Mouse (Mus musculus): ENCODE results near the gene Gm20503. TPM values are rescaled to one million over a fixed set of nuclear protein-coding genes. Genes with fewer than 3 reads are reported as not detected.

The Gm20503 gene
- polyA plus RNA-seq, 1 experiment from 2014 or later: 11.4 TPM

GRCm38 (mm10) chr4:59009186-59009585, 6.2 kb downstream of the Gm20503 start:
- Histone ChIP-seq H3K4me3 (replicated peaks) (no peak overlapping the region), H3K9me3 (no peaks in the 10 kb centered on the region), H3K27ac (no peak overlapping the region), H3K4me2 (replicated peaks) (no peak overlapping the region), H3K9ac (no peak overlapping the region), H3K36me3 (no peaks in the 10 kb centered on the region), H3K27me3 (replicated peaks) (no peaks in the 10 kb centered on the region), H3K4me1 (replicated peaks) (peaks cover 9% of the 10 kb centered on the region; the same call in 1 of the 2 replicates)
- no peak for ATAC-seq
- WGBS: 92% methylated on average over 7 of the region's 7 CpGs

- H3K4me3 ChIP-seq (replicated peaks): no peak overlapping the region
- H3K4me2 ChIP-seq (replicated peaks): no peak overlapping the region
- ATAC-seq: no peak
- no peak overlapping the region for H3K9ac ChIP-seq
- H3K4me1 ChIP-seq (replicated peaks): peaks cover 4% of the 10 kb centered on the region; the same call in 1 of the 2 replicates
- 76% methylated on average over 4 of the region's 4 CpGs for WGBS
- H3K9me3 ChIP-seq: no peaks in the 10 kb centered on the region
- no peak overlapping the region for H3K27ac ChIP-seq
- H3K27me3 ChIP-seq (replicated peaks): no peaks in the 10 kb centered on the region
- H3K36me3 ChIP-seq: no peaks in the 10 kb centered on the region
Observed at GRCm38 (mm10) chr4:59009696-59010095, 6.7 kb downstream of the Gm20503 start.

GRCm38 (mm10) chr4:59011446-59011845, 8.4 kb downstream of the Gm20503 start:
- H3K36me3 ChIP-seq: no peaks in the 10 kb centered on the region
- no peak overlapping the region for H3K4me3 ChIP-seq (replicated peaks)
- 0 out of 2 replicates have a peak, but pooled peaks cover under 1% of the 10 kb centered on the region for H3K4me1 ChIP-seq (replicated peaks)
- 73% methylated on average over 3 of the region's 3 CpGs for WGBS
- H3K4me2 ChIP-seq (replicated peaks): no peak overlapping the region
- no peak overlapping the region for H3K27ac ChIP-seq
- ATAC-seq: no peak
- H3K9ac ChIP-seq: no peak overlapping the region
- no peaks in the 10 kb centered on the region for H3K27me3 ChIP-seq (replicated peaks)
- no peaks in the 10 kb centered on the region for H3K9me3 ChIP-seq

- no peaks in the 10 kb centered on the region for H3K27me3 ChIP-seq (replicated peaks)
Observed at GRCm38 (mm10) chr4:59015181-59015580, 12.2 kb downstream of the Gm20503 start.

GRCm38 (mm10) chr4:59016922-59017321, 13.9 kb downstream of the Gm20503 start:
- Histone ChIP-seq H3K27ac (no peak overlapping the region), H3K4me3 (replicated peaks) (no peak overlapping the region), H3K4me2 (replicated peaks) (no peak overlapping the region), H3K9ac (no peak overlapping the region), H3K27me3 (replicated peaks) (no peaks in the 10 kb centered on the region), H3K9me3 (no peaks in the 10 kb centered on the region), H3K4me1 (replicated peaks) (no peaks in the 10 kb centered on the region), H3K36me3 (peaks cover 13% of the 10 kb centered on the region; the same call in 1 of the 2 replicates)
- ATAC-seq: peak; percentile 53; the same call in 1 of the 2 replicates
- 82% methylated on average over 2 of the region's 2 CpGs for WGBS

More at GRCm38 (mm10) chr4:59015181-59015580, 12.2 kb downstream of the Gm20503 start:
- no peak overlapping the region for H3K27ac ChIP-seq
- ATAC-seq: no peak
- H3K36me3 ChIP-seq: peaks cover 10% of the 10 kb centered on the region; the same call in 1 of the 2 replicates
- no peaks in the 10 kb centered on the region for H3K4me1 ChIP-seq (replicated peaks)
- H3K9ac ChIP-seq: no peak overlapping the region
- 85% methylated on average over 3 of the region's 3 CpGs for WGBS
- H3K4me3 ChIP-seq (replicated peaks): no peak overlapping the region
- no peaks in the 10 kb centered on the region for H3K9me3 ChIP-seq
- H3K4me2 ChIP-seq (replicated peaks): no peak overlapping the region

GRCm38 (mm10) chr4:59034325-59034917, 31.4 kb downstream of the Gm20503 start:
- 85% methylated on average over 10 of the region's 10 CpGs for WGBS

GRCm38 (mm10) chr4:59034918-59035785, 32.1 kb downstream of the Gm20503 start, which contains the start of gene Gng10:
Gng10 (plus strand) TSS chr4:59035088.
- H3K4me1 ChIP-seq (replicated peaks): 0 out of 2 replicates have a peak, but pooled peaks cover 4% of the 10 kb centered on the region
- peak; percentile 96 for ATAC-seq
- 10% methylated on average over 75 of the region's 76 CpGs for WGBS
- H3K4me3 ChIP-seq (replicated peaks): peak within 1 kb of the TSS; percentile 76
- peak within 1 kb of the TSS; percentile 63 for H3K27ac ChIP-seq
- no peaks in the 10 kb centered on the region for H3K27me3 ChIP-seq (replicated peaks)
- H3K9me3 ChIP-seq: no peaks in the 10 kb centered on the region
- no peaks in the 10 kb centered on the region for H3K36me3 ChIP-seq
- peak within 1 kb of the TSS; percentile 82 for H3K4me2 ChIP-seq (replicated peaks)
- peak within 1 kb of the TSS; percentile 77 for H3K9ac ChIP-seq

More at GRCm38 (mm10) chr4:59034325-59034917, 31.4 kb downstream of the Gm20503 start:
- Histone ChIP-seq H3K27ac (no peak overlapping the region), H3K4me2 (replicated peaks) (peak overlapping the region; percentile 82), H3K9ac (no peak overlapping the region), H3K4me3 (replicated peaks) (peak overlapping the region; percentile 76), H3K4me1 (replicated peaks) (0 out of 2 replicates have a peak, but pooled peaks cover 4% of the 10 kb centered on the region), H3K9me3 (no peaks in the 10 kb centered on the region), H3K27me3 (replicated peaks) (no peaks in the 10 kb centered on the region), H3K36me3 (no peaks in the 10 kb centered on the region)
- ATAC-seq: no peak

- H3K4me1 ChIP-seq (replicated peaks): 0 out of 2 replicates have a peak, but pooled peaks cover 4% of the 10 kb centered on the region
- H3K36me3 ChIP-seq: no peaks in the 10 kb centered on the region
- no peaks in the 10 kb centered on the region for H3K9me3 ChIP-seq
- H3K4me3 ChIP-seq (replicated peaks): peak overlapping the region; percentile 76
- no peak overlapping the region for H3K27ac ChIP-seq
- H3K27me3 ChIP-seq (replicated peaks): no peaks in the 10 kb centered on the region
- no peak for ATAC-seq
- H3K4me2 ChIP-seq (replicated peaks): peak overlapping the region; percentile 82
- H3K9ac ChIP-seq: peak overlapping the region; percentile 77; the same call in 1 of the 2 replicates
- WGBS: 68% methylated on average over 18 of the region's 18 CpGs
Observed at GRCm38 (mm10) chr4:59035786-59036350, 32.9 kb downstream of the Gm20503 start.

- H3K4me2 ChIP-seq (replicated peaks): no peak overlapping the region
- H3K27ac ChIP-seq: no peak overlapping the region
- H3K36me3 ChIP-seq: no peaks in the 10 kb centered on the region
- WGBS: 56% methylated on average over 13 of the region's 13 CpGs
- H3K4me3 ChIP-seq (replicated peaks): no peak overlapping the region
- H3K9ac ChIP-seq: no peak overlapping the region
- ATAC-seq: peak; percentile 22
- H3K9me3 ChIP-seq: no peaks in the 10 kb centered on the region
- 0 out of 2 replicates have a peak, but pooled peaks cover 4% of the 10 kb centered on the region for H3K4me1 ChIP-seq (replicated peaks)
- no peaks in the 10 kb centered on the region for H3K27me3 ChIP-seq (replicated peaks)
Observed at GRCm38 (mm10) chr4:59036490-59037127, 33.6 kb downstream of the Gm20503 start.

- Histone ChIP-seq H3K27ac (no peak overlapping the region), H3K9ac (no peak overlapping the region), H3K9me3 (no peaks in the 10 kb centered on the region), H3K36me3 (no peaks in the 10 kb centered on the region), H3K27me3 (replicated peaks) (no peaks in the 10 kb centered on the region), H3K4me3 (replicated peaks) (no peak overlapping the region), H3K4me1 (replicated peaks) (0 out of 2 replicates have a peak, but pooled peaks cover 4% of the 10 kb centered on the region), H3K4me2 (replicated peaks) (no peak overlapping the region)
- 78% methylated on average over 3 of the region's 3 CpGs for WGBS
- ATAC-seq: no peak
Observed at GRCm38 (mm10) chr4:59037525-59037924, 34.5 kb downstream of the Gm20503 start.

- Histone ChIP-seq H3K27ac (no peak overlapping the region), H3K36me3 (no peaks in the 10 kb centered on the region), H3K4me1 (replicated peaks) (0 out of 2 replicates have a peak, but pooled peaks cover 4% of the 10 kb centered on the region), H3K4me3 (replicated peaks) (no peak overlapping the region), H3K9me3 (no peaks in the 10 kb centered on the region), H3K4me2 (replicated peaks) (no peak overlapping the region), H3K27me3 (replicated peaks) (no peaks in the 10 kb centered on the region), H3K9ac (no peak overlapping the region)
- WGBS: 88% methylated on average over 11 of the region's 11 CpGs
- ATAC-seq: no peak
Observed at GRCm38 (mm10) chr4:59040397-59041287, 37.6 kb downstream of the Gm20503 start.

All from intestine, embryonic 15.5 days (tissue).